Mouse (Mus musculus) brown adipose tissue, adult 24 weeks (tissue): ENCODE data around the gene Wnt5b. TPM values are rescaled to one million over a fixed set of nuclear protein-coding genes. Genes with fewer than 3 reads are reported as not detected.

ENCODE experiments used
- H3K27ac ChIP-seq: fragments of 200-500 bp; replicated peaks from 2 replicates; pipeline ENCODE4 v1.5.1; 2012; ENCODE audit warnings: low read depth, mild to moderate bottlenecking, low read length
- H3K4me1 ChIP-seq: fragments of 200-500 bp; 2 replicates; pipeline ENCODE4 v1.6.1; 2012; ENCODE audit warnings: low read length, mixed read lengths; ENCODE audit not compliant: control insufficient read depth, insufficient read depth, insufficient read length
- H3K4me3 ChIP-seq: fragments of 200-500 bp; 2 replicates; pipeline ENCODE4 v1.5.1; 2012; ENCODE audit warnings: low read depth, mild to moderate bottlenecking, low read length, moderate library complexity; ENCODE audit not compliant: insufficient read depth
- polyA plus RNA-seq: library from polyadenylated mRNA; stranded (reverse); fragments of >200 nt; gene quantifications from 2 replicates; pipeline ENCODE4 v1.2.4, GENCODE M21; 2012; ENCODE audit not compliant: missing spikeins, insufficient read depth, insufficient read length

Wnt5b gene
- polyA plus RNA-seq, 1 experiment: not detected

GRCm38 (mm10) chr6:119554439-119554838 is 10.3 kb upstream of the Wnt5b start:
- H3K4me1 ChIP-seq: no peaks in the 10 kb centered on the region
- no peak overlapping the region for H3K4me3 ChIP-seq
- H3K27ac ChIP-seq: no peak overlapping the region

- H3K27ac ChIP-seq: no peak overlapping the region
- peak overlapping the region; percentile 68 for H3K4me3 ChIP-seq
- no peaks in the 10 kb centered on the region for H3K4me1 ChIP-seq
These were observed 344 bp upstream of the Wnt5b start for GRCm38 (mm10) chr6:119544518-119544864.

DNA sequence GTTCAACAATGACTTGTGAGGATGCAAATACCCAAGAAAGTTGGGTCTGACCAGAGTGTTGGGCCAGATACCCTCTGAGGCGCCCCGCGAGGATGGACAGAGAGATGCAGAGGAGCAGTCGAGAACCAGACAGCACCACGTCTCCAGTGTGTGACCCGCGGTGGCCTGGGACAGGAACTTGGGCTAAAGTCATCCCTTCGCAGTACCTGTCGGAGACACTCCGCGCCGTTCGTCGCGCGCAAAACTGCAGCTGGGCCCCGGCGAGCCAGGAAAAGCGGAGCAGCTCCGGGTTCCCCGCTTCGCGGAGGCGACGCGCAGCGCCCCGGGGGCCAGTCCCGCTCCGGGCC is 718 bp downstream of the Wnt5b start:
- Histone ChIP-seq H3K4me3 (peak overlapping the region; percentile 68), H3K27ac (no peak overlapping the region), H3K4me1 (no peaks in the 10 kb centered on the region)

DNA sequence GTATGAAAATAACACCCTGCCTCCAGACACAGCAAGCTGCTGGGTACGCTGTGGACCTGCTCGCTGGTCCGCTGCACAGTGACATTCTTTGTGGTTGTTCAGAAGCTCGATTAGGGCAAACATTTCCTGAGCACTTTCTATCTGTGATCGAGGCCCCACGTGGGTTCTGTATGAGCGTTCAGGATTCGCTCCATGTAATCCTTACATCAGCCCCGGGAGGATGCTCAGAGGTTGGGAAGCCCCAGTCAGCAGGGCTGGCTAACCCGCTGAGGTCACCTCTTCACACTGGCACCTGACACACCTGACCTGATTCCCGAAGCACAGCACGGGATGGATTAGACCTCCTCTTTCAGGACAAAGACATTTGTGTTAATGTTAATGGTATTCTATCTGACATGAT is 8.3 kb downstream of the Wnt5b start:
- Histone ChIP-seq H3K4me3 (no peak overlapping the region), H3K27ac (no peak overlapping the region), H3K4me1 (no peaks in the 10 kb centered on the region)

- no peak overlapping the region for H3K4me3 ChIP-seq
- H3K27ac ChIP-seq: no peak overlapping the region
- H3K4me1 ChIP-seq: no peaks in the 10 kb centered on the region
These were observed 10.9 kb downstream of the Wnt5b start for GRCm38 (mm10) chr6:119533170-119533709.

- Histone ChIP-seq H3K27ac (no peak overlapping the region), H3K4me3 (no peak overlapping the region)
These were observed 14.5 kb downstream of the Wnt5b start for GRCm38 (mm10) chr6:119529659-119530058.

GRCm38 (mm10) chr6:119526498-119526897 is 17.6 kb downstream of the Wnt5b start:
- Histone ChIP-seq H3K4me3 (no peak overlapping the region), H3K27ac (no peak overlapping the region), H3K4me1 (no peaks in the 10 kb centered on the region)

More at GRCm38 (mm10) chr6:119529659-119530058, 14.5 kb downstream of the Wnt5b start:
- H3K4me1 ChIP-seq: no peaks in the 10 kb centered on the region

DNA sequence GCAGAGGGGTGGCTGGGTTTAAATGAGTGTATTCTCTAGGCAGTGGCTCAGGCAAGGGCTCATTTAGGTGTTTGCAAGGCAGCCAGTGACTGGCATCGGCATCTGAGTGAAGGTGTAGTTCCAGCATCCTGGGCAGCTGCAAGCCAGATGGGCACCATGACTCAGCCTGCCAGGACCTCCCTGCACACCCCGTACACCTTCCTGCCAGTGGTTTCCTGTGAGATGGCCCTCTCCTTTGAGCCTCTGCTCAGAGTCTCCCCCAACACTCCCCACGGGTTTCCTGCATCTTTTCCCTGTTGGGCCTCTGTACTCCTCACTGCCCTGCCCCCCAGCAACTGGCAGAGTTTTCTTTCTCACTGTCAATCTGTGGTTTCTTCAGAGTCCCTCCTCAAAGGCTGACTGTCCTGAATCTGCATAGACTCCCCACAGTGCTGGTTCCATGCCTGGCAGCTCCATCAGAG is 22.2 kb downstream of the Wnt5b start:
- H3K27ac ChIP-seq: no peak overlapping the region
- H3K4me3 ChIP-seq: no peak overlapping the region
- H3K4me1 ChIP-seq: no peaks in the 10 kb centered on the region

GRCm38 (mm10) chr6:119521482-119521900 is 22.7 kb downstream of the Wnt5b start:
- Histone ChIP-seq H3K27ac (no peak overlapping the region), H3K4me3 (no peak overlapping the region), H3K4me1 (no peaks in the 10 kb centered on the region)

DNA sequence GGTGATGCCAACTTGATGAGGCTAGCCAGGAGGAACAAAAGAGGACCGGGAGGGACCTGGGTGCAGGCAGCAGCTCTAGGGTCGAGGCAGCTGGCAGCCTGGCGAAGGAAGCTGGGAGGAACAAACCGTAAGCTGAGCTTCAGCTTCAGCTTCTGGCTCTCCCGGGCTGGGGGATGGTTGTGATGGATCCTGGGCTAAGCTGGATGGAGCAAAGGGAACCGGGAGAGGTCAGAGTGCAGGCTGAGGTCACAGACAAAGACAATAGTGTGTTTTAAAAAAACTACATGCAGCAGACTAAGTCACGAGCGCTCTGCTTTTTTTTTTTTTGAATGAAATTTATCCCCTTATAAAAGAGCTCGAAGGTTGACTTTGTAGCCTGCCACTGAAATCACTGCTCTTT is 23.4 kb downstream of the Wnt5b start:
- no peak overlapping the region for H3K27ac ChIP-seq
- H3K4me3 ChIP-seq: no peak overlapping the region
- no peaks in the 10 kb centered on the region for H3K4me1 ChIP-seq

DNA sequence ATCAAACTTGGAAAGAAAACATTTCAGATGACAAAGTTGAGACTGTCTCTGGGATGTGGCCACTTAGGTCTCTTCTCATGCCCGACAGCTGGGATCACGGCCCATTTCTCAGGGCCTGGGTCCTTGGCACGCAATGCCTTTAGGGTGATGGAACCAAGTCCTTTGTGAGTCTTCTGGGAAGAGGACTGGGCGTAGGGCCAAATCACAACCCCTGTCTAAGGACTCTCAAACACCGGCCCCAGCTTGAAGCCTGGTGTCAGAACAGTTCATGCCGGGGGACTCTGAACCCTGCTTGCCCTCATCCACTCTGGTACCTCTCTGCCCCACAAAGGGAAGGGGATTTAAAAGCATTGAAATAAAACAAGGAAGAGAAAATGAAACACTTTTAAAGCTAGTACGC is 30.1 kb downstream of the Wnt5b start:
- Histone ChIP-seq H3K27ac (no peak overlapping the region), H3K4me3 (no peak overlapping the region), H3K4me1 (no peaks in the 10 kb centered on the region)

- Histone ChIP-seq H3K27ac (no peak overlapping the region), H3K4me3 (no peak overlapping the region), H3K4me1 (no peaks in the 10 kb centered on the region)
These were observed 30.7 kb downstream of the Wnt5b start for GRCm38 (mm10) chr6:119513452-119513851.

DNA sequence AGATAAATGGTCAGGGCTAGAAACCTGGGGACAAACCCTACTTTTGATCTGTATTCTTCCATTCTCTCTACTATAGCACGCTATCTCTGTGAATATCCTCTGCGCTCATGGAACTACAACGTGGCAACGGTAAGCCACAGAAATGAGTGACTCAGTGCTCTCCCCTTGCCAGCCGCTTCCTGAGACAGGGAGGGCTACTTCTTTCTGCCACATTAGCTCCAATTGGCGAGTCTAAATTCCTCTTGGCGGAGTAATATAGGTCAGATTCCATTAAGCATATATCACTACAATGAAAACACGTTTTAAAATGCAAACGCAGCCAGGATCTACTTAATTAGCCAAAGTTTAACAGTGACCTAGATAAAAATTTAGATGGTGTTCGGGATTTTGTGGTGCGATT is 31.4 kb downstream of the Wnt5b start:
- Histone ChIP-seq H3K27ac (no peak overlapping the region), H3K4me3 (no peak overlapping the region)

DNA sequence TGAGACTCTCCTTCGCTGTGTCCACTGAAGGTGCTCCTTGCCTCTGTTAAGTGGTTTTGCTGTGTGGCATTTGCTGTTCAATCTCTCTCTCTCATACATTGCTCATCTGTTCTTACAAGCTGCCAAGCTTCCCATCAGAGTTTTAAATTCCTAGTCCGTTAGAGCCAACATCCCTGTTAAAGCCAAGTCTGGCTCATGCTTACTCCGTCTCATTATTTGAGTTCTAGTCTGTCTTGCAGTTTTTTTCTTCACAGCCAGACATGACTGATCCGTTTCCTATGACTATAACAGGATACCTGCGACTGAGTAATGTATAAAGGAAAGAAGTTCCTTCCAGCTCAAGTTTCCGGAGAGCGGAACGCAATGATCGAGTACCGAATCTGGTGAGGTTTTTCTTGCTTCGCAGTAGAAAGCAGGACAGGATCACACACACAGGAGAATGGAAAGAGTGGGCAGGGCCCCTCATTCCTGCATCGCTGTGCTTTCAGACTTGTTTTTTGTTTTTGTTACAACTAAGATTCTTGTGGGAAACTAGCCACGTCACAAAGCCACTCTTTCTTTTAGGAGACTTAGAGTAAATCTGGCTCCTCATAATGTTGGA is 34.6 kb downstream of the Wnt5b start:
- Histone ChIP-seq H3K4me1 (no peaks in the 10 kb centered on the region), H3K4me3 (no peak overlapping the region), H3K27ac (no peak overlapping the region)

More for the DNA sequence above, 31.4 kb downstream of the Wnt5b start:
- no peaks in the 10 kb centered on the region for H3K4me1 ChIP-seq

DNA sequence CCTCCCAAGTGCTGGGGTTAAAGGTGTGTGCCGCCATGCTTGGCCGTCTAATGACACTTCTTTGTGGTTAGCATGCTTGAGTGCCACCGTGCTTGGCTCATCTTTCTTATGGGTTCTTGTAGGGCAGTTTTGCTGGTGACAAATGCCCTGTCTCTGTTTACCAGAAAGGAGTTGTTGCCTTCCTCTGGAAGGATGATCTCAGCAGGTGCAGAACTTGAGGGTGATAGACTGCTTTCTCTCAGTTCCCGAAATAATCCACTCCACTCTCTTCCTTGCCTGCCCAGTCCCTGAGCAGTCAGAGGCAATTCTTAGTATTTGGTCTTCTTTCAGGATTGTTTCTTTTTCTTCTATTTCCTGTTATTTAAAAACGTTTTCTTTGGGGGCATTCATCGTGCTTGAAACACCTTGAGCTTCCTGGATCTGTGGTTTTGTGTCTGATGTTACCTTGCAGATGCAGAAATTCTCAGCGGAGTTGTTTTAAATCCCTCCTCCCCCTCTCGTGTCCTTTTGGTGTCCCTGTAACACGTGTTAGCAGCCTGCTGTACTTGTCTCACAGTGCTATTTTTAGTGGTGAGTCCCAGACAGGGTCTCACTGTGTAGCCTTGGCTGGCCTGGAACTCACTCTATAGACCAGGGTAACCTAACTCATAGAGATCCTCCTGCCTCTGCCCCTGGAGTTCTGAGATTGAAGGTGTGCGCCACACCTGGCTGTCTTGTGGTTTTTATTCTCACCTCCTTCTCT is 35.3 kb downstream of the Wnt5b start:
- Histone ChIP-seq H3K27ac (no peak overlapping the region), H3K4me1 (no peaks in the 10 kb centered on the region), H3K4me3 (no peak overlapping the region)

GRCm38 (mm10) chr6:119508221-119508620 is 35.9 kb downstream of the Wnt5b start:
- H3K27ac ChIP-seq: no peak overlapping the region

More at GRCm38 (mm10) chr6:119508221-119508620, 35.9 kb downstream of the Wnt5b start:
- Histone ChIP-seq H3K4me1 (no peaks in the 10 kb centered on the region), H3K4me3 (no peak overlapping the region)
